Mouse (Mus musculus) stomach, embryonic 14.5 days (tissue): ENCODE measurements around the gene Zer1. TPM values are rescaled to one million over a fixed set of nuclear protein-coding genes. Genes with fewer than 3 reads are reported as not detected.

Source experiments
- polyA plus RNA-seq: library from polyadenylated mRNA; unstranded; fragments of >200 nt; fragmentation: Nextera tagmentation; extraction: Ambion mirVana; gene quantifications from 2 replicates; pipeline ENCODE4 v1.2.1, GENCODE M21; 2014

Zer1 gene
- polyA plus RNA-seq, 1 experiment from 2014 or later: 13.6 TPM

Other genes with a start within 250 kb of the Zer1 start
- gene Odf2, start 235.4 kb downstream of the Zer1 start, polyA plus RNA-seq: 64.3 and 67.2 TPM in 2 replicates
- 57.7 and 59.4 TPM in 2 replicates for gene Gle1, start 189.2 kb downstream of the Zer1 start, polyA plus RNA-seq
- 136 and 139 TPM in 2 replicates for gene Sptan1, start 159.0 kb downstream of the Zer1 start, polyA plus RNA-seq
- 29.6 and 32.7 TPM in 2 replicates for gene Wdr34, start 75.7 kb downstream of the Zer1 start, polyA plus RNA-seq
- 454 and 480 TPM in 2 replicates for gene Set, start 67.2 kb downstream of the Zer1 start, polyA plus RNA-seq
- 6.3 and 6.9 TPM in 2 replicates for gene Pkn3, start 46.9 kb downstream of the Zer1 start, polyA plus RNA-seq
- gene Zdhhc12, start 30.9 kb downstream of the Zer1 start, polyA plus RNA-seq: 44.1 and 45.2 TPM in 2 replicates
- gene Tbc1d13, start 9.2 kb upstream of the Zer1 start, polyA plus RNA-seq: 12.0 and 12.4 TPM in 2 replicates
- 21.9 and 24.8 TPM in 2 replicates for gene Endog, start 46.9 kb upstream of the Zer1 start, polyA plus RNA-seq
- gene Spout1, start 53.9 kb upstream of the Zer1 start, polyA plus RNA-seq: 63.6 and 64.6 TPM in 2 replicates
- 13.9 and 15.7 TPM in 2 replicates for gene Kyat1, start 81.3 kb upstream of the Zer1 start, polyA plus RNA-seq
- gene Lrrc8a, start 113.1 kb upstream of the Zer1 start, polyA plus RNA-seq: 50.0 and 51.9 TPM in 2 replicates
- 0.13 and 0.25 TPM in 2 replicates for gene Gm28035, start 116.0 kb upstream of the Zer1 start, polyA plus RNA-seq
- gene Phyhd1, start 141.6 kb upstream of the Zer1 start, polyA plus RNA-seq: 16.2 and 17.6 TPM in 2 replicates
- not detected in 2 replicates for gene Gm28038, start 156.5 kb upstream of the Zer1 start, polyA plus RNA-seq
- 30.6 and 32.0 TPM in 2 replicates for gene Dolk, start 161.7 kb upstream of the Zer1 start, polyA plus RNA-seq
- 43.1 and 45.4 TPM in 2 replicates for gene Nup188, start 161.8 kb upstream of the Zer1 start, polyA plus RNA-seq
- 90.0 and 93.7 TPM in 2 replicates for gene Sh3glb2, start 234.8 kb upstream of the Zer1 start, polyA plus RNA-seq
- 21.2 and 21.7 TPM in 2 replicates for gene Miga2, start 239.6 kb upstream of the Zer1 start, polyA plus RNA-seq